Mouse (Mus musculus) right cerebral cortex, postnatal 36 days (tissue): ENCODE results near the gene Hoxd3.

Source experiments
- DNase-seq, 2 experiments: peaks; one replicate each; pipeline ENCODE4 v3.0.0; 2022; ENCODE audit warnings: low spot score in 2 of 2, mixed read lengths in 1 of 2

Gene Hoxd3

DNA sequence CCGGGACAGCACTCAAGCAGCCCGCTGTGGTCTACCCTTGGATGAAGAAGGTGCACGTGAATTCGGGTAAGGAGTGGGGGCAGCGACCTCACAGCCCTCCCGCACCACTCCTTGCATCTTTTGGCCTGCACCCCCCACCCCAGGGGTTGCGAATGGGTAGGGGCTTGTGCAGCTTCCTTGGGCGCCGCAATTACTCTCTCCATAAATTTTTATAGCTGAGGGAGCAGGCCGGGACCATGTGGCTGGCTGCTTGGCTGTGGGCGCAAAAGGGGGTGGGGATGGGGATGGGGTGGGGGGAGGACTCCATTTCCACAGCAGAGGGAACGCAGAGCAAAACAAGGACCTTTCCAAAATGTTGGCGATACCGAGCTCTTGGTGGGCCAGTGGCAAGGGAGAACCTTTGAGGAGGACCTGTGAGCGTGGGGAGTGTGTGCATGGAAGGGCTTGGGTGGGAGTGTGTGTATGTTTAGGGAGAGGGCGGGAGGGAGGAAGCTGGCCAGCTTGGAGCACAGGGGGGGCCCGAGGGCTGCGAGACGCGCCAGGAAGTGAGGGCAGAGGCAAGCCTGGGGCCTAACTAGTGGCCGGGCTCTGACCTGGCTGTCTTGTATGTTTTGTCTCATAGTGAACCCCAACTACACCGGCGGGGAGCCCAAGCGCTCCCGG, 16.0 kb downstream of the Hoxd3 start:
- DNase-seq, result no peak

DNA sequence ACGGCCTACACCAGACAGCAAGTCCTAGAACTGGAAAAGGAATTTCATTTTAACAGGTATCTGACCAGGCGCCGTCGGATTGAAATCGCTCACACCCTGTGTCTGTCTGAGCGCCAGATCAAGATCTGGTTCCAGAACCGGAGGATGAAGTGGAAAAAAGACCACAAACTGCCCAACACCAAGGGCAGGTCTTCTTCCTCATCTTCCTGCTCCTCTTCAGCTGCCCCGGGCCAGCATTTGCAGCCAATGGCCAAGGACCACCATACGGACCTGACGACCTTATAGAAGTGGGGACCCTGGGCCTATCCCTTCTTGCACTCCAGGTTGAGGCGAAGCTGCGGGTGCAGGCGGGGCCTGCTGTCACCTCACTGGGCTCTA, 16.6 kb downstream of the Hoxd3 start:
- no peak for DNase-seq

DNA sequence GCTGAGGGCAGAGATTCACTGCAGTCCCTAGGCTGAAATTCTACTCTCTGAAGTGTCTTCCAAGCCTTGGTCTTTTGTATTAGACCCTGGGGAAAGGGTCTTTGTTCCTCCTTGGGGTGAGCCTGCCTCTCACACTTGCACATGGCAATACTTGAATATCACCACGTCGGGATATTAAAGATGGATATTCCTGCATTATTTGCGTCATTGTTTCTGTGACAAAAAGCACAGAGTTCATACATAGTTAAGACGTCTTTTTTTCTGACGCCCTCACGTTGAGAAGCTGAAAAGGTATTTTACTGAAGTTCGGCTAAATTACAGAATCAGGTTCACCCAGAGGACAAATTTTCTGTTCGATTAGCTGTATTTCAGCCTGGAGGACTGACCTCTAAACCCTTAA, 18.6 kb downstream of the Hoxd3 start:
- no peak for DNase-seq

DNA sequence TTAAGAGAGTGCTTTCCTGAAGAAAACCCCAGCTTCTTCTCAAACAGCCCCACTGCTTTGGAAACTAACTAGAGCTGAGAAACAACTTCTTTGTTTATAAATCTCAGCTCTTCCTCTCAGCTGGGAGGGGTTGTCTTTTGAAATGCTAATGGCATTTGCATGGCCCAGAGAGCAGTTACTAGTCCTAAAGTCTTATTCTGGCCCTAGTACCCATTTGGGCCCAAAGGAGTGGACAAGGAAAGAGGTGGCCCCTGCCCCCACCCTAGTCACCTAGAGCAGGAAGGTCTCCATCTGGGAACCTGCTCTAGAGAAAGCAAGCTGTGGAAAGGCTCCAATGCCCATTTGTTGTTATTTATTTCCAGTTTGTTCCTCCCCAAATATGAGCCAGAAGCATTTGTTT, 19.3 kb downstream of the Hoxd3 start:
- DNase-seq, result no peak

DNA sequence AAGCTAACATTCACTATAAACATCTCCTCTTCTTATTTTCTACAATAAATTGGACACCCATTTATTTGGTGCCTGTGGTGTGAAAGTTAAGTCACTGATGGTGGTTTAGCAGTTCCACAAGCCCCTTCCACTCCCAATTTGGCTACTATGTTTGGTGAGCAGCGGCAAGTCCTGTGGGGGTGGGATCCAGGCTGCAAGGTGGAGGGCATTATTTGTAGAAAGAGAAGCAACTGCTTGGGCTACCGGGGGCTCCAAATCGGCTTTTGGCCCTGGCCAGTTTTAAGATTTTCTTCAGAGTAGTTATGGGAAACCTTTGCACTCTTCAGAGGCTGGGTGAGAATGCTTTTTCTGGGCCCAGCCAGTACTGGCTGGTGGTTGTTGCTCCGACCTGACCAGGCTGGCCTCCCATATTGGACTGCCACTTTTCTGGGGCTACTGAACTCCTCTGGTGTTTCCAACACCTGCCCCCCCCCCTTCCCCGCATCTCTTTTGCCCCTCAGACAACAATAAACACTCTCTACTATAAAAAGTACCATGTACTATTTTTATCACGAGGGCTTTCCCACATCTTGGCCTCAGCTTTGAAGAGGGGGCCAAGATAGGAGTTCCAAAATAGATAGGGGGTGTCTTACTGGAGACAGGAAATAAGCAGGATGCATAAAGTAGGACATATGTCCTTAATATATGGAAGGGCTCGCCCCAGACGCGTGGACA, 20.2 kb downstream of the Hoxd3 start:
- DNase-seq, result no peak

DNA sequence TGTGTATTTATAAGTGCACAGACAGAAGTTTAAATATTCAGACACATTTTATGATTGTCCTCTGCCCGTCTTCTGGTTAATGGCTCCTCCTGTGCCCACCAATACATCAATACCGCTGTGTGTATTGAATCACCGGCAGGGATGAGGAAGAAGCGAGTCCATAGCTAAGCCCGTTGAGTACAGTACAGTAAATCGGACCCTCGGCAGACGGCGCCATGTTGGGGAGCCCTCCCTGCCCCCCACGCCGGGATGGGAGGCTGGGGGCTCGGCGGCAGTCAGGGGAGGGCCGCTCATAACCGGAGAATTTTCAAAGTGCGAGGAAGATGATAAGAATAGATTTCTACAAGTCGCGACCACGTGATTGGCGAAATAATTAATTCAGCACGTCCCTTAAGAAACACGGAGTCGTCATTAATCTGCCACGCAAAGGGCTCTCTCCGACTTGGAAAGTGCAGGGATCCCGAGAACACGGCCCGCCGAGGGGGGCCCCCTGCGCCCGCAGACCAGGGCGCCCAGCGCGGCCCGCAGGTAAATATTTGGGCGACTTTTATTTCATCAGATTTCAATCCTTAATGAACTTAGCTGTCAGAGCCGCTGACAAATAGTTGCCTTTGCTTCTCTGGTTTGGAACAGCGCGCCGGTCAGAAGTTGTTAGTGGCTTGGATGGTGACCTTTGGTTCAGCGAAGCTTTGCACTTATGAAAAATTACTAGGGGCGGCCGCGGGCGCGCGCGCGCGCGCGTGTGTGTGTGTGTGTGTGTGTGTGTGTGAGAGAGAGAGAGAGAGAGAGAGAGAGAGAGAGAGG, 21.0 kb downstream of the Hoxd3 start:
- no peak for DNase-seq

DNA sequence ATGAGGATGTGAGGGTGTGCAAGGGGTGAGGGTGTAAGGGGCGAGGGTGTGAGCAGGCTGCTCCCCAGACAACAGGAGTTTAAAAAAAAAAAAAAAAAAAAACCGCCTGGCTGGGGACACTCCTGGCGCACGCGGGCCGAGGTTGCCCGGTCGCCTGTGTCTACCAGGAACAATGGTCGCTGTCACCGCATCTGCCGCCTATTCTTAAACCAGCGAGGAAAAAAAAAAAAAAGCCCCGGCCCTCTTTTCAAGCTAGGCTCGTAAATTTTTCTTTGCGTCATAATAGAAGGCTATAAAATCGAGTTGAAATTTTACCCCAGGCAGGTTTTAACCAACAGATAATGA, 21.6 kb downstream of the Hoxd3 start:
- DNase-seq, result no peak

DNA sequence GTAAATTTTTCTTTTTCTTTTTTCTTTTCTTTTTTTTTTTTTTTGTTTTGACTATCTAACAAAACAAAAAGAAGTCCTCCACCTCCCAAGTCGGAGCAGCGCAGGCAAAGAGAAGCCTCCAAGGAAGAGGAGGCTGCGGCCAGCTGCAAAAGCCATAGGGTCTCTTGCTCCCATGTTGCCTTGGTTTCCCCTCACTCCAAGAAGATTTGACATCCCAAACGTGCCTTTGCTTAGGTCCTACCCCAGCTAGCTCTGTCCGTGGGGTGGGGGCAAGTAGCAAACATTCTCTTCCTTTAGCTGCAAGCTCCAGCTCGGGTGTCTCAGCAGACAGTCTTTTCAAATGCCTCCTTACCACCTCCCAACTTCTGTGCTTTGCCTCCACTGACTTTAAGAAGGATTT, 22.0 kb downstream of the Hoxd3 start:
- DNase-seq, result no peak

DNA sequence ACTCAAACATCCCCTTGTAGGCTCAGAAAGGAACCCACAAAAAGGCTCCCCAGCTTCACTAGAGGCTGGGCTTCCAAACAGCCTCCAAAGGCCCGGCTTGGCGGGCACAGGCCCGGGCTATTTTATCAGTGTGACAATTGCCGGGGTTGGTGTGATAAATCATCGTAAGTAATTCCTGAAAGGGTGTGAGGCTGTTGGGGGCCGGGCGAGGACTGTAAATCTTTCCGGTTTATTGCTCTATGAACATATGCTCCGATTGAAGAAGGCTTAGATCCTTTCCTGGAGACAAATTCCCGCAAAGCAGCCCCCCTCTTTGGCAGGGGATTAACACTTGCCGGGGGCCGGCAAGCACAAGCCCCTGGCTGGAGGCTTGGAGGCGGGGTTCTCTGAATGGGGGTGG, 22.7 kb downstream of the Hoxd3 start:
- no peak for DNase-seq

DNA sequence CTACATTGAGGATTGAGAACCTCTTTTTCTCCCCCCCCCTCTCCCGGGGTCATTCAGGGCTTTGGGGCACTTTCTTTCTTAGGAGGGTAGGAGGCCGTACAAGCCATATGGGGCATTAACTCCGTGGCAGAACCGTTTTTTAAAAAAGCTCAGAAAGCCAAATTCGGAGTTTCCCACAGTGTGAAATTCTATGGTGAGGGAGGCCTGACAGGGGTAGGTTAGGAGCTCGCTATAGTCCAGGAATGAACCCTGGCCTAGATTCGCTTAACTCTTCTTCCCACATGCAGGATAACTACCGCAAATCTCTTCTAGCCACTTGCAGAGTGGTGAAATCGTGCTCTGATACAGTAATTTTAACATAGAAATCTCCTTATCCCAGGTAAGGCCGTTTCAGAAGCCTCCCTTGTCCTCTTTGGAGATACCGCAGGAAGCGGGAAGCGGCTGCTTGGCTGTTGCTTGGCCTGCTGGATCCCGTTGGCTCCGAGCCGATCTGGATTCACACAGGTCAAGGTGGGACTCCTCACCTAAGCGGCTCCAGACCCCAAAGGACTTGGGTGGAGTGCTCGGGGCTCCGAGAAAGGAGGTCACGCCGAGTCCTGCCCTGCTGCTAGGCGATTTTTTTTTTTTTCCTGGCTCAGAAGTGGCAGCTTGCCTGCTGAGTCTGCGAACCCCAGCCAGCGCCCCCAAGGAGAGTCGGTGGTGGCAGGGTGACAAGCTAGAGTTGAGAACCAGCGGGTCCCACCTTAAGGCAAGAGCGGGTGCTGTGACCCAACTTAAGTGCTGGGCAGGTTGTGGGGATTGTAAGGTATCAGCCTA, 23.5 kb downstream of the Hoxd3 start:
- no peak for DNase-seq

DNA sequence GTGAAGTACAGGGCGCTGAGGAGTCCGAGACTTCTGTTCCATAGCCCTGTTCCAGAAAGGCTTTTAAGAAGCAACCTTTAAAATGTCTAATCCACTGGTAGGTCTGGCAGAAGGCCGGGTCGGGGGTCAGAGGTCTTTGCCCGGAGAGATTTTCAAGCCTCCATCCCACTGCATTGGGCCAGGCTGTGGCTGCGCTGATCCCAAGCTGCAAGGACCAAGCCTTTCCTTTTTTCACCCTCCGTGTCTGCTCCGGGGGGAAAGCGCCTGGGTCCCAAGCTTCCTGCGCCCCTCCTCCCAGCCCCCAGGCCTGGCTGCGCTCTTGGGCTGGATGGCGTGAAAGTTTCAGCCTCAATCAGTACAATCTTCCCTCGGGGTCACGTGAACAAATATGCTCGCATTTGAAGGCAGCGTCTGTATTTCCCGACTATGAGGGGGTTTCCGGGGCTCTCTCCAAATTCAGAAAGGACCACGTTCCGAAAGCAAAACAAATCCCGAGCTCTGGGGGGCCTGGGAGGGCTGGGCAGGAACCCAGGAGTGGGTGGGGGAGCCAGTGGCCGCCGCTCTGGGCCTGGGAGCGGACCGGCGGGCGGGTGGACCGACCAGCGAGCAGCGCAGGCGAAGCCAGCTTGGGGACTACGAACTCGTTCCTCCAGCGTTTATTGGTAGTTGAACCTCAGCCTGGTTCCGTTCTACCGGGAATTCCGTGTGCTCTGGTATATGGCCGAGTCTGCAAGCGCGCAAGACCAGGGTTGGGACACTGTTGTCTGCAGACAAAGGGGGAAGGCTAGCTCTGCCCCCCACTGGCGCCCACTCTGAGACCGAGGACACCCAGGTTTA, 24.3 kb downstream of the Hoxd3 start:
- no peak for DNase-seq

DNA sequence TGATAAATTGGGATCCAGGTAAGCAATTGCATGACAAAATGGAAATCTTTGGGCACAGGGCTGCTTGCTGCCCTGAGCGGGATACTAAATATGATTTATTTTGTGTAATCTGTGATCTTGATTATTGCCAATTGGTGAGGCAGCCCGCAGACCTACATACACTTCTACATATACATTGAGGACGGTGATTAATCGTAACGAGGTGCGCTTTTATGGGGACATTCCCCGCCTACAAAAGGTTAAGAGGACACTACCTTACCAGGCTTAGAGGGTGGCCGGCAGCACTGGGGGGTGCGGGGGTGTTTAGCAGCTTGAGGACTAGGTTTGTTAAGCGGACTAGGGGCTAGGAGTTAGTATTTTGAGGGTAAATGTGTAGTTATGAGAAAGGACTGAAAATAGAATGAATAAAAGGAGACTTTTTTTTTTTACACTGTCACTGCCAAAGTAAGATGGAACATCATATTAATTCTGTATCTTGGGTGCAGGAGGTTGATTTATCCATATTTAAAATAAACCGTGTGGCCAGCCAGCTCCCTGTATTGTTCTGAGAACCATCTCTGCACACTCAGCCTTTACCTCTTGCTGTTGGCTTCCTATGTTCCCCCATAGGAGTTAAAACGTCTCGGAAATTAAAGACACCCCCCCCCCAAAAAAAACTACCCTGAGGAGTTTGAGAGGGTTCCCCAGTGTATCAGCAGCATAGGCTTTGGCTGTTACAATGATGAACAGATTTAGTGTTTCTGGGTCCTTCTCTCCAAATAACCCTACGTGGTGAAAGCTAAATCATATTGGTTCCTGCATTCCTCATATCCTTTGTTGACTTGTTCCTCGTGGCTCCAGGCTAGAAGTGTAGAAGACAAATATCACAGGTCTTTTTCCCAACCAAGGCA, 25.2 kb downstream of the Hoxd3 start:
- no peak for DNase-seq

DNA sequence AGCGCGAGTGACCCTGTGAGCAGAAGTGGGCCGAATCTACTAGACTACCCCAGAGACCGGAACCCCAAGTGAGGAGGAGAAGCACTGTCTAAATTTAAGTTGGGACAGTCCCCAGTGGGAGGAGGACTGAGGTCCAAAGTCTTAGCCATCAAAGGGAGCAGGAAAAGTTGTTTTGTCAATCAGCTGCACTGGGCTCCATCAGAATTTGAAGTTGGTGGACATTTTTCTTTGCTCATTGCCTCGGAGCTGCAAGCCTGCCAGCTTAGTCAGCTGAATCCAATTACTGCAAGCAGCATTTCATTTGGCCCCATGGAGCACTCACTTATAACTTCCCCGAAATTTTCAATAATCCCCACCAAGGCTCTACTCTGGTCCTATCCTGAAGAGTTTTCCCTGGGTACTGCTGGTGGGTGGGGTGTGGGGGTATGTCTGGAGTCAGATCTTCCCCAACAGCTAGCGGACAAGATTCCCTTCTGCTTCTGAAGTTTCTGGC, 25.9 kb downstream of the Hoxd3 start:
- DNase-seq, result no peak

DNA sequence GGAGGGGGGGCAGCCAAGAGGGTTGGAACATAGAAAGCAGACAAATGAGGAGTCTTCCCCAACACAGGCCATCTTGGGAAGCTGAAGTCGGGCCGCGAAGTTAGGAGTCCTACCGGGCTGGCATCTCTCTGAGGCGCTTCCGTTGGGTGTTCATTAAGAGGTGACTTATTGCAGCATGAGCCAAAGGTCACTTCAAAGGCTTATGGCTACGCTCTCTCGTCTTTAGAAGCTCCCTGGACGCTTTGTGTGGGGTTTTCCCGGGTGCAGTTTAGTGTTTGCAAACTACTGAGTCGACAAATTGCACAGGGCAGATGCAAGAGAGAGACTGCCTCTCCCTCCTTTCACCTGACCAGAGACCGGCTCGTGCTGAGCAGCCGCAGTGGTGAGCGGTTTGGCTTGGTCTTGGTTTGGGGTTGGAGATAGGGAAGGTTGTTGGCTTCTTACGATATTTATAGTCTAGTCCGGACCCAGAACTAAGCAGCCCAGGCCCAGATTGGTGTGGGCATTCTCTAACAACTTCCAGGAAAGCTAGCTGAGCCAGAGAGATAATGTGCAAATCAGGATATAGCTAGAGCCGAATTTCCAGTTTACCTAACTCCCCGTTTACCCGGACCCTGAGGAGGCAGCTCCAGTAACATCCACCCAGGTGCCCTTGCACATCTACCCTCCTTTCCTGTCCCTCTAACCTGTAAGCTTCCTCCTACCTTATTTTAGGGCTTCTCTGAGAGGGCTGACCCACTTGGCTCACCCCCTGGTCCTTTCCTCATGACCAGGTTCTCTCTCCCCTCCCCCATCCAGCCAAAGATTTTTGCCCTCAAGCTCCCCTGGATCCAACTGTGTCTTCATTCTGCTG, 27.1 kb downstream of the Hoxd3 start:
- DNase-seq, result no peak

DNA sequence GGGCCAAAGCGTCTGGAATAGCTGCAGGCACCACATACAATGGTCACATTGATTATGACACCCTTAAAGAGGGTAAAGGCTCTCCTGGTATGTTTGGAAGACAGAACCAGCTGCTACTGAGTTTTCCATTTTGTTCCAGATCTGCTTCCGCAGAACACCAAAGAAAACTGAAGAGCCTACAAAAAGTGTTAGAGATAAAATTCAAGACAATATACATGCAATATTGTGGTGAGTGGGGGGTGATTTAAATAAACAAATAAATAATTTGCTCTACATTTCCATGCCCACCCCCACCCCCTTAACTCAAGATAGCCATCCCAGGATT, 27.7 kb downstream of the Hoxd3 start:
- DNase-seq, result no peak

DNA sequence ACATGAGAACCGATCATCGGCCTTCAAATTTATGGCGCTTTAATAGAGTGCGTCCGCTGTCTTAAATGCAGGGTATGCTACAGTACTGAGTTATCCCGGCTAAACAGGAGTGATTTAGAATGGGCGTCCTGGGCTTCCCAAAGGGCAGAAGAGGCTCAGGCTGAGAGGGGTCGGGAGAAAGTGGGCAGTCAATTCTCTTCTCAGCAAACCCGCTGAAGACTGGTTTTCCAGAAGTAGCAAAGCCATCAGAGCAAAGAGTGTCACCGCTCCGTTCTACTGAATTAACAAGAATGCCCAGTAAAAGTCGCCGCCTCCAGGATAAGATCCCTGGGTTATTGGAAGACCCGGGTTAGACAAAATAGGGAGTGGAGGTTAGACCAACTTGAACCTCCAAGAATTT, 28.1 kb downstream of the Hoxd3 start:
- no peak for DNase-seq

DNA sequence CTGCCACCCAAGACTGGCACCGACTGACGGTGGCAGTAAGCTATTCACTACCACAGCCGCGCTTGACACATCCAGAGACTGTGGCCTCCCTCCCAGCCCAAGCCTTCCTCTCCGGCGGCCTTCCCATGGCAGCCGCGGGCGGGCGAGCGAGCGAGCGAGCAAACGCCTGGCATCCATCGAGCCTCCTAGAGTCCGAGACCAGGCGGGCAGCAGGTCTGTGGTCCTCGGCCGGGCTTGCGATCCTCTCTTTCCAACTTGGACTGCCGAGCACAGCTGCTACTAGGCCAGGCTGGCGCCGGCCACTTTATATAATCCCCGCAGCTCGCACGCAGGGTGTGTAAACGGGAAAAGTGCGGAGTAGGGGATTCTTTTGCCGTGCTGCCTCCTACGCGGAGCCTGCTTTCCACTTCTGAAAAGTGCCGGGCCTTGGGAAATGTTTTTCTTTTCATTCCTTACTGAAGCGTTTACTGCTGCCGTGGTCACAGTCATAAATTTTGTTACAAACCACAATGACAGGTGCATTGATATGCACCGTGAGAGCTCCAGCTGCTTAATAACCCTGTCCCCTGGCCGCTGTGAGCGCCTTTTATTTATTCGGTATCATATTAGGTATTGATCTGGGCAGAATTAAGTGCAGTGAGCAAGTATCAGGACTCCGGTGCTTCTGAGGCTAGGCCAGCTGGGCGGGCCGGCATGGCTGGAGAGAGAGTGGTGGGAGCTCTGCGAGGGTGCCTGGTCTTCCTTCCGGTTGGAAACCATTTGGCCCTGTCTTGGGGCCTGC, 28.8 kb downstream of the Hoxd3 start:
- DNase-seq, result no peak

DNA sequence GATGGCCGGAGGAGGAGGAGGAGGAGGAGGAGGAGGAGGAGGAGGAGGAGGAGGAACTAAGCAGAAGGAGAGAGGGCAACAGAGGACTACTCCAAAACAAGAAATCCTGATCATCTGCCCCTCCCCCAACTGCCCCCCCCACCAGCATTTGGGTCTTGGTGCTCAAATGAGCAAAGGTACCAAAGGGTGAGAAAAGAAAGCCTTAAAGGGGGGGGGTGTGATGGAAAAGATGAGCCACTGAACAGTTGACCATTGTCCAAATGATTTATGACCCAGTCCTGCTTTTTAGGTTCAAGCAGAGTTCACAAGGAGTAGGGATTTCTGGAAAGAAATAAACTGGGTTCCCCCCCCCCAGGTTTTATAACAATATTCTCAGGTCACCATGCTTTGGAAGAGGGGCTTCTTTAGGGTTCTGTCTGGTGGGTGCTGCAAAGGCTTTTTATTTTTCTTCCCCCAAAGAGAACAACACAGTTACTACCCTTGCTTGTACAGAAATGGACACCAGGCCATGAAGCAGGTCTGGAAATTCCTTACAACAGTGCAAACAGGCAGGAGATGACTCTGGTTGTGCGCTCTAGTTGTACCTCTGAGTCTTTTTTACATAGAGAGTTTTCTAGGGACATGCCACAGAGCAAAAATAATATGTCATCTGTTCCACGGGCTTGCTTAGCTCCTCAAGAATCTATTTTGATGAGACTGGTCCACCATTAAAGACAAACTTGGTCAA, 29.7 kb downstream of the Hoxd3 start:
- no peak for DNase-seq
